Mouse (Mus musculus): ENCODE data around the gene Kalrn. TPM values are rescaled to one million over a fixed set of nuclear protein-coding genes. Genes with fewer than 3 reads are reported as not detected.

Kalrn gene
- total RNA-seq, 4 experiments from 2014 or later, result 25.1 to 32.5 (median 29.6) TPM

GRCm38 (mm10) chr16:34504250-34504649 is 69.1 kb downstream of the Kalrn start:
- DNase-seq (ENCODE audit: low spot score), result no peak

GRCm38 (mm10) chr16:34502110-34502509 is 71.2 kb downstream of the Kalrn start:
- no peak for DNase-seq (ENCODE audit: low spot score)

DNA sequence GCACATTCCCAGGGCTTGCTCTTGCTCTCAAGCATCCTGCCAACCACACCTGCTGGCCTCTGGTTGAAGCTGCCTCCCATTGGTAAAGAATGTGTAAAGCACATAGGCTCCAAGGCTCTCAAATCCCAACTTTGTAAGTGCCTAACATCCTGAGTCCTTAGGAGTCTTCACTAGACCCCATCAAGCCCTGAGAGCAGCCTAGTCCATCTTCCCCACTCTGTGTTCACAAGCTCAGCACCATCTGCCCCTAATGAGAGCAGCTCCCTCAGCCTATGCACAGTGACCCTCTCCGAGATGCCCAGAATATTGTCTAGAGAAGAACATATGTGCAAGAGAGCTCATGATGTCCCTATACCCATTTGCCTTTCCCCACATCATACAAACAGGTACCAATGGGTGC is 78.6 kb downstream of the Kalrn start:
- DNase-seq (ENCODE audit: low spot score), result no peak

DNA sequence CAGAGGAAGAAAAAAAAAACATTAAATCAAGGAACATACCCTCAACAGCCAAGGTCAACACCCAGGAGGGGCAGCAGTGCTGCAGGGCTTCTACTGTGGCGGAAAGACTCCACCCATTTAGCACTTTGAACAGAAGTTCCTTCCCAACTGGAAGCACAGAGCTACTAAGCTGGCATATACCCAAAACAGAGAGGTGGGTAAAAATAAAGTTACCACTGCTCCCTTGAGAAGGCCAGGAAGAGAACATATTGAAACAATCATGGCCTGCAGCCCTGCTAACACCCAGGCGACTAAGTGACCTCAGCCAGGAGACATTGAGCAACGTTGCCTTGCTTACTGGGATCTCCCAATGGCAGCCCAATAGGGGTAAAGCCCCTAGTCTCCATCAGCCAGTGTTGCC is 79.4 kb downstream of the Kalrn start:
- DNase-seq (ENCODE audit: low spot score), result peak; percentile 81

GRCm38 (mm10) chr16:34491225-34491624 is 82.1 kb downstream of the Kalrn start:
- DNase-seq (ENCODE audit: low spot score), result no peak

GRCm38 (mm10) chr16:34490506-34490905 is 82.8 kb downstream of the Kalrn start:
- DNase-seq (ENCODE audit: low spot score), result peak; percentile 16

DNA sequence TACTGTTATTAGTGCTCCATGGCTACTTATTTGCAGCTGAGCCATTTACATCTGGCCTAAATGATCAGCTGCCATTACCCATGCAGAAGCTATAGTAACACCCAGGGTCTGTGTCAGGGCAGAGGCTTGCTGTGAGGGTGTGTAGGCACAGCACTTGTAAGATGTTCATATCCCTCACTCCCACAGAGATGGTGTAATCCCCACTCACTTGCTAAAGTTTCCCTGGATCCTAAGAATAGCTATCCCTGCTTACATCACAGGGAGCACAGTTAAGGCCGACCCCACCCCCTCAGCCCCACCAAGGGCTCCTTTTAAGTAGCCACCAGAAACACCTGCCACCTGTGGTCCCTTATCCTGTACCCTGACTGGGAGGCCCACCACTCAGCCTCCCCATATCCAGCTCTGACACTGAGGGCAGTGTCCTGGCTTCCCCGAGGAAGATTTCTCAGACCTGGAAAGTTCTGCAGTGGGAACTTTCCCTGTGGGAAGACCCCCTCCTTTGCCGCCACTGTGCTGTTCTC is 83.5 kb downstream of the Kalrn start:
- no peak for DNase-seq (ENCODE audit: low spot score)

DNA sequence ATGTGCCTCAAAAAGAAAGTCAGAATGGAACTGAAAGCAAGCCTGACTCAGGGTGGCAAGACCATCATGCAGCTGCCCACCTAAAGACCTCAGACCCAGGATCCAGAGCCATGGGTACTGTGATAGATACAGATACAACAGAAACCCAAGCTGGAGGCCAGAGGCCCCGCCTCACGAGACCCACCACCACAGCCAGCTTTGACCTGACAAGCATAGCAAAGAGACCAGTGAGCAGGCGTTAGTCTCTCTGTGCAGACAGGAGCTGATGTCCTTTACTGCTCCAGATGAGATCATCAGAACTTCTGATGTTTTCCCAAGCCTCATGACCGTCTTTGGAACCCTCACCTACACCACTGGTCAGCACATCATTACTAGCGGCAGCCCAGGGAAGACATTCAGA is 85.5 kb downstream of the Kalrn start:
- DNase-seq (ENCODE audit: low spot score), result no peak

- no peak for DNase-seq (ENCODE audit: low spot score)
Measured at GRCm38 (mm10) chr16:34487268-34487667, 86.1 kb downstream of the Kalrn start.

GRCm38 (mm10) chr16:34485483-34485882 is 87.8 kb downstream of the Kalrn start:
- DNase-seq (ENCODE audit: low spot score), result no peak

- no peak for DNase-seq (ENCODE audit: low spot score)
Measured at GRCm38 (mm10) chr16:34484921-34485320, 88.4 kb downstream of the Kalrn start.

DNA sequence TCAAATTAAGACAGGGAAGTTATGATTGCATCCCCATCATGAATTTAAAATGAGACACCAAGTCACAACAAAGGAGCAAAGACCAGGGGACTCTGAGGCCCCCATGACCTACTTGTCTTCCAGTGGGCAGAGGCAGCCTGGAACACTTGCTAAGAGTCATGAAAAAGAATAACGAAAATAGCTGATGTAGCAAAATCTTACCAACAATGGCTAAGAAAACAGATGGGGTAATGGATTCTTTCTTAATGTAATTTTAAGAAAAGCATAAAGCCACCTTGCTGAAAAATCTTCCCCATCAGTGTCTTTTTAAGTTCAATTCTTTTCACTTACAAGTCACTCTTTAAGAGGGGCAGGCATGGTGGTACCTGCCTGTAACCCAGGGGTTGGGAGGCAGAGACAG is 89.1 kb downstream of the Kalrn start:
- DNase-seq (ENCODE audit: low spot score), result no peak

- DNase-seq (ENCODE audit: low spot score), result no peak
Measured at GRCm38 (mm10) chr16:34483716-34484115, 89.6 kb downstream of the Kalrn start.

GRCm38 (mm10) chr16:34474741-34475140 is 98.6 kb downstream of the Kalrn start:
- no peak for DNase-seq (ENCODE audit: low spot score)

DNA sequence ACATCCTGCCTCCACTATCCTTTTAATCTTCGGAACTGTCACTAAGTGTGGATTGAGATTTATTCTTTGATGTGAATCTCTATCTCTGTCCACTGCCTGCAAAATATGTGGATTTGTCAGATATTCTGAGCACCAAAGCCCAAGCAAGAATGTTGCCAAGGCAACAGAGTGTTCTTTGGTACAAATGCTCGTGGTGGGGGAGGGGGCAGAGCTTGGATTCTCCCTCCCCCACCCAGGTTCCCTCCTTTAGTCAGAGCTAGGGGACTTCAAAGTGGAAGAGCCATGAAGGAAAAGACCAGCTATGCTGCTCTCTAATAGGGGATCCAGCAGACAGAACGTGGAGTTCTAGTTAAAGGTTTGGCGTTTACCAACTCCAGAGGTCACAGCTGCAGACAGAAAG is 99.4 kb downstream of the Kalrn start:
- no peak for DNase-seq (ENCODE audit: low spot score)

- DNase-seq (ENCODE audit: low spot score), result no peak
Measured at GRCm38 (mm10) chr16:34471441-34471840, 101.9 kb downstream of the Kalrn start.

DNA sequence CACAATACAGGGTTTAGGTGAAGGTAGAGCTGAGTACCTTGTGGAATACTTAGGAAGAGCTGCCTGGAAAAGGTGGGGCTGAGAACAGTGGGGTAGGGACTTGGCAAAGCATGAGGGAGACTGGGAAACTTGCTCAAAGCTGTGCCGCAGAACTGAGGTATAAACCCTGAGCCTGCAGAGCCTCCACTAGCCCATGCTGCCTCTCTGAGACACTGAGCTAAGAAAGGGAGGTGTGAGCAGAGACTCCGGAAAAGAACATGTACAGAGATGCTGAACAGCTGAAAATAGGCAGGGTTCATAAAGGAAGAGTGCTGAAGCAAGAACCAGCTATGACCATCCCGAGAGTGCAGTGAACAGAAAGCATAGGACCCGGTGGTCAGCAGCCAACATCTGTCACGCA is 103.0 kb downstream of the Kalrn start:
- DNase-seq (ENCODE audit: low spot score), result no peak

- no peak for DNase-seq (ENCODE audit: low spot score)
Measured at GRCm38 (mm10) chr16:34469277-34469868, 104.0 kb downstream of the Kalrn start.

DNA sequence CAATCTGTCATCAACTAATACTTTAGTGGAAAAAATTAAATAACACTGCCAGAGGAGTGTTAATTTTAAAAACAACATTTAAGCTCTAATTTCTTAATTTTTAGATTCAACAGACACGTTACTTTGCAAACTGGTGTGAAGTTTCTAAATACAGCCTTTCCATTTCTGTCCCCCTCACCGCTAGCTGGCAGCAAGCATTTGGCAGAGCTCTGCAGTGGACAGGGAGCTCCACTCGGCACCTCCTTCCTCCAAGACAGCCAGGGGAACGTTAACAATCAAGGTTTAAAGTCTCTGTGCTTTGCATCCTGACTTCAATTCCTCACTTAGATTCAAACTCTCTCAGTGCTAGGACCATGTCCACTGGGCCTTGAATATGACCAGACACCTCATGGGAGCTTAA is 106.7 kb downstream of the Kalrn start:
- DNase-seq (ENCODE audit: low spot score), result peak; percentile 33

DNA sequence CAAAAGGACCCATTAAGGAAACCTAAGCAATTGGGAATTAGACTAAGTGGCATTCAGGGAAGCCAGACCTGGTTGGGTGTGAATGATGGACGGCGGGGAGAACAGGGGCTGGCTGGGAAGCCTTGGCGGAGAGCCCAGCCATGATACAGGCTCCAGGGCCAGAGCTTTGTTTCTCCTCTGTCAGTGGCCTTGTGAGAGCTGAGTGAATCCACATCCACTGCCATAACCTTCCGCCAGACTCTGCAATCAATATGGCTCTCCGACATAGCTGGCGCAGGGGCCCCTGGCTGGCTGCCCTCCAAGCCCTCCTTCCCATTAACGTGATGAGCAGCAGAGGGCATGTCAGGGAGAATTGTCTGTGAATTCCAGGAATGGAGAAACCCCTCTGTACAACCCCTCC is 117.0 kb downstream of the Kalrn start:
- no peak for DNase-seq (ENCODE audit: low spot score)

- no peak for DNase-seq (ENCODE audit: low spot score)
Measured at GRCm38 (mm10) chr16:34445666-34446065, 127.7 kb downstream of the Kalrn start.

- no peak for DNase-seq (ENCODE audit: low spot score)
Measured at GRCm38 (mm10) chr16:34441704-34442103, 131.6 kb downstream of the Kalrn start.

DNA sequence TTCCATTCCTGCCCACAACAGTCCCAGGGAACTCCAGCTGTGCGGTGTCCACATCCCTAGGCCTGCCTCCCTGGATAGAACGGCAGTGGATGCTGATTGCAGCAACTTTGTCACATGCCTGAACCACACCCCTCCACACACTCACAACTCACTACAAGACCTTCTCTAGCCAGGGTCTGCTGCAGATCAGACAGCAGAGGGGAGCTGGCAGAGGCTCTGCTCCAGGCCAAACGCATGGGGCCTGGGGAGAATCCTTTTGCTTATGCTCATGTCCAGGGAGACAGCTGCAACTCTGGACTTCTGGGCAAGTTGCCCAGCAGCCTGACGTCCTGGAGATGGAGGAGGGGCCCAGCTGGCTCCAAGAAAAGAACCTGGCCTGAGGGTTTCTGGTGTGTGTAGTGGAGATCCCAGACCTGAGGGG is 132.3 kb downstream of the Kalrn start:
- peak; percentile 81 for DNase-seq (ENCODE audit: low spot score)

DNA sequence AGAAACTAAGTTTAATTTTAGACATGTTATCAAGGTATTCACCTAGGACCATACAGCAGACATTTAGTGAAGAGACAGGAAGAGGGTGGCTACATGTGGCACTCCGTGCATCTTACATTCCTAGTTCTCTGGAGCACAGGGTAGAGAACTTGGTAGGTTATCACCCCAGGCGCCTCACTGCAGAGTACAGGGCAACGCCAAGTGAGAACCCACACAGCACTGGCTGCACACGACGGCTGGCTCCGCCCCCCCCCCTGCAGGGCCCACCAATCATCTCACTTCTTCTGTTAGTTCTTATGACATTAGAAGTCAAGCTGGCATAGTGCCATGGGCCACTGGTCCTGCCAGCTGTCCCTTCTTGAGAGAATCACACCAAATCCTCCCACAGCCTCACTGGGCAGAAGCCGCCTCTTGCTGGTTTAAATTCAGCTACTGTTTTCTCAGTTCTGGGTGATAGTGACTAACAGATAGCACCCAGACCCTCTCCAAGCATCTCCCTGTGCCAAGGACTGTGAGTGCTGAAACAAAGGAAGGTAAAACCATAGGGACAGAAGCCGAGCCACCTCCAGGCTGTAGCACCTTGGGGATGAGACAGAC is 133.2 kb downstream of the Kalrn start:
- no peak for DNase-seq (ENCODE audit: low spot score)
